Mouse (Mus musculus): ENCODE measurements around the gene Klc3. TPM values are rescaled to one million over a fixed set of nuclear protein-coding genes. Genes with fewer than 3 reads are reported as not detected.

Klc3 gene
- total RNA-seq, 2 experiments from 2014 or later: 2.4 to 4.1 TPM

- no peak for DNase-seq (ENCODE audit: extremely low spot score in 1 of 2, low spot score in 2 of 2)
- intact Hi-C loops (cut with DNase I): no loop called here
- H3K27ac ChIP-seq: no peak overlapping the region
- no peak for TF ChIP-seq CTCF (IDR thresholded peaks at IDR 0.05)
- no peak overlapping the region for H3K4me3 ChIP-seq
These were observed 28.5 kb downstream of the Klc3 start for GRCm38 (mm10) chr7:19375368-19375767.

- no peak for DNase-seq (ENCODE audit: extremely low spot score in 1 of 2, low spot score in 2 of 2)
- no peak for TF ChIP-seq CTCF (IDR thresholded peaks at IDR 0.05)
- Histone ChIP-seq H3K27ac (no peak overlapping the region), H3K4me3 (no peak overlapping the region)
- intact Hi-C loops (cut with DNase I): no loop called here
These were observed 30.5 kb downstream of the Klc3 start for GRCm38 (mm10) chr7:19373367-19373766.

- peak overlapping the region; percentile 60 for H3K27ac ChIP-seq
- peak; percentile 71 to 81 for DNase-seq (ENCODE audit: extremely low spot score in 1 of 2, low spot score in 2 of 2)
- intact Hi-C loops (cut with DNase I): loop anchor here (10.0 kb wide), 1 partner anchor 345 kb away; the partner anchor contains the start of genes Foxa3 and Sympk
- peak overlapping the region; percentile 58 for H3K4me3 ChIP-seq
- peak; percentile 95 for TF ChIP-seq CTCF (IDR thresholded peaks at IDR 0.05)
These were observed 34.0 kb downstream of the Klc3 start for GRCm38 (mm10) chr7:19369823-19370425.

GRCm38 (mm10) chr7:19368380-19368779, 35.5 kb downstream of the Klc3 start:
- TF ChIP-seq CTCF (IDR thresholded peaks at IDR 0.05): no peak
- H3K4me3 ChIP-seq: no peak overlapping the region
- H3K27ac ChIP-seq: no peak overlapping the region
- intact Hi-C loops (cut with DNase I): loop anchor here (10.0 kb wide), 1 partner anchor 344 kb away; the partner anchor contains the start of genes Foxa3 and Sympk
- DNase-seq (ENCODE audit: extremely low spot score in 1 of 2, low spot score in 2 of 2): no peak

GRCm38 (mm10) chr7:19365376-19365775, 38.5 kb downstream of the Klc3 start:
- intact Hi-C loops (cut with DNase I): loop anchor here (10.0 kb wide), 1 partner anchor 341 kb away; the partner anchor contains the start of genes Foxa3 and Sympk
- no peak for DNase-seq (ENCODE audit: extremely low spot score in 1 of 2, low spot score in 2 of 2)

GRCm38 (mm10) chr7:19363881-19364280, 40.0 kb downstream of the Klc3 start:
- intact Hi-C loops (cut with DNase I): loop anchor here (5.0 to 10.0 kb wide), 2 partner anchors 67 to 339 kb away; partner anchors contain the start of genes Foxa3 and Sympk
- H3K27ac ChIP-seq: no peak overlapping the region
- no peak overlapping the region for H3K4me3 ChIP-seq
- peak; percentile 58 to 69 for DNase-seq (ENCODE audit: extremely low spot score in 1 of 2, low spot score in 2 of 2)
- TF ChIP-seq CTCF (IDR thresholded peaks at IDR 0.05): peak; percentile 82

More at GRCm38 (mm10) chr7:19365376-19365775, 38.5 kb downstream of the Klc3 start:
- TF ChIP-seq CTCF (IDR thresholded peaks at IDR 0.05): no peak
- Histone ChIP-seq H3K27ac (no peak overlapping the region), H3K4me3 (no peak overlapping the region)

GRCm38 (mm10) chr7:19362276-19362675, 41.6 kb downstream of the Klc3 start:
- no peak for TF ChIP-seq CTCF (IDR thresholded peaks at IDR 0.05)
- Histone ChIP-seq H3K4me3 (no peak overlapping the region), H3K27ac (no peak overlapping the region)
- no peak for DNase-seq (ENCODE audit: extremely low spot score in 1 of 2, low spot score in 2 of 2)
- intact Hi-C loops (cut with DNase I): loop anchor here (5.0 to 10.0 kb wide), 2 partner anchors 65 to 337 kb away; partner anchors contain the start of genes Foxa3 and Sympk

- Histone ChIP-seq H3K4me3 (peak overlapping the region; percentile 57), H3K27ac (no peak overlapping the region)
- peak; percentile 81 for TF ChIP-seq CTCF (IDR thresholded peaks at IDR 0.05)
- DNase-seq (ENCODE audit: extremely low spot score in 1 of 2, low spot score in 2 of 2): peak; percentile 71 to 76
- intact Hi-C loops (cut with DNase I): loop anchor here (5.0 to 10.0 kb wide), 2 partner anchors 64 to 337 kb away; partner anchors contain the start of genes Foxa3 and Sympk
These were observed 42.2 kb downstream of the Klc3 start for GRCm38 (mm10) chr7:19361720-19362119.

GRCm38 (mm10) chr7:19360944-19361343, 43.0 kb downstream of the Klc3 start:
- no peak; the same call in 1 of the 2 replicates for TF ChIP-seq CTCF (IDR thresholded peaks at IDR 0.05)
- Histone ChIP-seq H3K27ac (peak overlapping the region; percentile 76), H3K4me3 (peak overlapping the region; percentile 57)
- DNase-seq (ENCODE audit: extremely low spot score in 1 of 2, low spot score in 2 of 2): peak; percentile 88 to 90
- intact Hi-C loops (cut with DNase I): loop anchor here (5.0 to 10.0 kb wide), 2 partner anchors 64 to 336 kb away; partner anchors contain the start of genes Foxa3 and Sympk

- Histone ChIP-seq H3K4me3 (peak overlapping the region; percentile 57), H3K27ac (peak overlapping the region; percentile 76)
- DNase-seq (ENCODE audit: extremely low spot score in 1 of 2, low spot score in 2 of 2): peak; percentile 59 to 72
- no peak for TF ChIP-seq CTCF (IDR thresholded peaks at IDR 0.05)
- intact Hi-C loops (cut with DNase I): loop anchor here (5.0 to 10.0 kb wide), 2 partner anchors 63 to 335 kb away; partner anchors contain the start of genes Foxa3 and Sympk
These were observed 43.8 kb downstream of the Klc3 start for GRCm38 (mm10) chr7:19359892-19360641.

- intact Hi-C loops (cut with DNase I): no loop called here
- Histone ChIP-seq H3K4me3 (peak within 1 kb of the TSS; percentile 57), H3K27ac (peak within 1 kb of the TSS; percentile 94)
- no peak for TF ChIP-seq CTCF (IDR thresholded peaks at IDR 0.05)
- DNase-seq (ENCODE audit: extremely low spot score in 1 of 2, low spot score in 2 of 2): peak; percentile 88 to 90
These were observed 44.5 kb downstream of the Klc3 start, which contains the start of the genes Cd3eap and Ppp1r13l for GRCm38 (mm10) chr7:19359299-19359891. Gene Cd3eap (minus strand): TSS chr7:19359483. Gene Ppp1r13l (plus strand): TSS chr7:19359749.

Data from left cerebral cortex, adult 2 months (tissue).